Mouse (Mus musculus) bone marrow, adult 2 months (tissue): ENCODE results near the gene Mamstr.

ENCODE experiments used
- CTCF ChIP-seq: fragments of 200-500 bp; IDR thresholded peaks from 2 replicates; pipeline ENCODE4 v1.5.1; 2011; ENCODE audit warnings: low read length, control low read depth; ENCODE audit not compliant: control insufficient read depth, insufficient read depth
- POLR2A ChIP-seq: fragments of 200-500 bp; IDR thresholded peaks from 2 replicates; pipeline ENCODE4 v1.6.1; 2011; ENCODE audit warnings: low read depth, mild to moderate bottlenecking, control low read depth, low read length, borderline replicate concordance; ENCODE audit not compliant: control insufficient read depth

DNA sequence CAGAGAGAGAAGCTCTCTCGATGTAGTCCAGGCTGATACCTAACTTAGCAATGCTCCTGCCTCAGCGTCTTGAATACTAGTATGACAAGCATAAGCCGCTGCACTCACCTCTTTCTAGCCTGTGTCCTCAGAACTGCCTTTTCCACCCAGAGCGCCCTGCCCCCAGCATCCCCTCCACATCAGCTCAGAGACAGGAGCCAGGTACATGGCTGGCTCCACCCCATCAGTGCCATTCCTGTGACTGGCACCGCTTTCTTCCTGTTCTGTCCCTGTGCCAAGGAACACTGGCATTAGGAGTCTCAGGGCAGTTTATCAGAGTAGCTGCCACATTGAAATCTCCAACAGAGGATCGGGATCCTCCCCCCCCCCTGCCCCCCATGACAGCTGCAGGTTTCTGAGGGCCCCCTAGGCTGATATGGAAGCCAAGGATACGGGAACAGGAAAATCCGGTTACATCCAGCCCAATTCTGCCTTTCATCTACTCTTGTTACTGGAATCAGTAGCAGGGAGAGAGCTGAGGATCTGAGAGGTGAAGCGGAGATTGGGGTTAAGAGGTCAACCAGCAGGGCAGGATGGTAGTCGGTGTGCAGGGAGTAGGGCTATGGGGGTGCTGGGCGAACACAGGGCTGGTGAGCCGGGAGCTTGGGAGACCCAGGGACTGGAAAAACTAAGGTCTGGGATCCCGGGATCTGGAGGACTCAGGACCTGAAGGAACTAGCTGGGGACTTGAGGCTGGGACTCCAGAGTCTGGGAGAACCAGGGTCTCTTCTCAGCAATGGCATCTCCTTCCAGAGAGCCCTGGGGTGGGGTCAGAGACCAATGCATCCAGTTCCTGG is 25.7 kb downstream of the Mamstr start:
- TF ChIP-seq CTCF (no peak), POLR2A (no peak)
